Mouse (Mus musculus): ENCODE results near the gene Rgs4.

DNA sequence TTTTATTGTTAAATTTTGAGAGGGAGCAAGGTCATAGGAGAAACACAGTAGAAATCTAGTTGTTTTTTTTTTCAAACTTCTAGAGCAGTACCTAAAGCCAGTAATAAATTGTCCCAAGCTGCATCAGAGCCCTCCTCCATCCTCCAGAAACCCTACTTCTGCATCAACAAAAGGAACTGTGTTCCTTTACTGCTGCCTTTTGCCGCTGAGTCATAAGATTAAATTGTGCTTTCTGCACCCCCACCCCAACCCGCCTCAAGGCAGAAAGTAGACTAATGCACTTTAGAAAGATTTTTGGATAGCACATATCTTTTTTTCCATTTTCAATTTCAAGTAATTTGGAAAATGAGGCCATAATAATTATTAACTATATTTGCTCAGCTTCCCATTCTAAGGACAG is 15.1 kb upstream of the Rgs4 start:
- TF ChIP-seq CTCF (IDR thresholded peaks at IDR 0.05; ENCODE audit: borderline replicate concordance, extremely low read depth, insufficient read depth, insufficient read length) = no peak
- TF ChIP-seq POLR2A (IDR thresholded peaks at IDR 0.05; ENCODE audit: borderline replicate concordance, extremely low read depth, insufficient read depth, insufficient read length, poor library complexity, severe bottlenecking) = no peak

Measured in brain, embryonic 14.5 days (tissue).